Mouse (Mus musculus): ENCODE measurements around the gene Arhgap8. TPM values are rescaled to one million over a fixed set of nuclear protein-coding genes. Genes with fewer than 3 reads are reported as not detected.
"Not testable (repeated sequence)": the region's sequence is repeated elsewhere in the genome, so short reads cannot be mapped to it uniquely, and the experiment has no call there.

The Arhgap8 gene
- polyA plus RNA-seq, 1 experiment: not detected

- WGBS: 80% methylated on average over 4 of the region's 4 CpGs
- Histone ChIP-seq H3K4me1 (ENCODE audit: control insufficient read depth, insufficient read depth, low read length) (no peaks in the 10 kb centered on the region), H3K4me3 (replicated peaks; ENCODE audit: control insufficient read depth, low read depth, low read length) (no peak overlapping the region), H3K27ac (ENCODE audit: control insufficient read depth, insufficient read depth, low read depth, low read length, poor library complexity) (no peak overlapping the region)
- TF ChIP-seq POLR2A (IDR thresholded peaks at IDR 0.05; ENCODE audit: borderline replicate concordance, control insufficient read depth, low read depth, low read length) (no peak), CTCF (IDR thresholded peaks at IDR 0.05; ENCODE audit: control insufficient read depth, insufficient read depth, low read length) (no peak)
These were observed 26.0 kb downstream of the Arhgap8 start for GRCm38 (mm10) chr15:84745831-84746230.

- WGBS: 31% methylated on average over 3 of the region's 3 CpGs
- TF ChIP-seq CTCF (IDR thresholded peaks at IDR 0.05; ENCODE audit: control insufficient read depth, insufficient read depth, low read length): peak; percentile 85
- TF ChIP-seq POLR2A (IDR thresholded peaks at IDR 0.05; ENCODE audit: borderline replicate concordance, control insufficient read depth, low read depth, low read length): no peak
- no peak overlapping the region for H3K4me3 ChIP-seq (replicated peaks; ENCODE audit: control insufficient read depth, low read depth, low read length)
- no peak overlapping the region for H3K27ac ChIP-seq (ENCODE audit: control insufficient read depth, insufficient read depth, low read depth, low read length, poor library complexity)
- H3K4me1 ChIP-seq (ENCODE audit: control insufficient read depth, insufficient read depth, low read length): no peaks in the 10 kb centered on the region
These were observed 35.1 kb downstream of the Arhgap8 start for GRCm38 (mm10) chr15:84754987-84755386.

DNA sequence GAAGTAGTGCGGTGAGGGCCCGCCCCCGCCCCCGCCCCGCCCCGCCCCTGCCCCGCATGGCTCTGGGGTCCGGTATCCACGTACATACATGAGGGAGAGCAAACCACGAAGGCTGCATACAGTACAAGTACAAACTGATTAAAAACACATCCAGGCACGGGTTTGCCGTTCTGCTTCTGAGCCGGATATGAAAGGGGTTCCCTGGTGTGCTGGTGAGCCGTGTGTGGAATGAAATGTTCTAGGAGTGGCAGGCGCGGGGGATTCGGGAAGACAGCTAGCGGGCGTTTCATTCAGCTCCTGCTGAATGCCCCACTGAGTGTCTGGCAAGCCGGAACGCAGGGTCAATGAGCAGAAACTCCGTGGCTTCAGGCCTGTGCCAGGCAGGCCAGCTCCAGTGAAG lies 36.6 kb downstream of the Arhgap8 start:
- Histone ChIP-seq H3K4me3 (replicated peaks; ENCODE audit: control insufficient read depth, low read depth, low read length) (no peak overlapping the region), H3K27ac (ENCODE audit: control insufficient read depth, insufficient read depth, low read depth, low read length, poor library complexity) (no peak overlapping the region), H3K4me1 (ENCODE audit: control insufficient read depth, insufficient read depth, low read length) (no peaks in the 10 kb centered on the region)
- TF ChIP-seq POLR2A (IDR thresholded peaks at IDR 0.05; ENCODE audit: borderline replicate concordance, control insufficient read depth, low read depth, low read length): no peak
- no peak for TF ChIP-seq CTCF (IDR thresholded peaks at IDR 0.05; ENCODE audit: control insufficient read depth, insufficient read depth, low read length)
- WGBS: 21% methylated on average over 22 of the region's 22 CpGs

DNA sequence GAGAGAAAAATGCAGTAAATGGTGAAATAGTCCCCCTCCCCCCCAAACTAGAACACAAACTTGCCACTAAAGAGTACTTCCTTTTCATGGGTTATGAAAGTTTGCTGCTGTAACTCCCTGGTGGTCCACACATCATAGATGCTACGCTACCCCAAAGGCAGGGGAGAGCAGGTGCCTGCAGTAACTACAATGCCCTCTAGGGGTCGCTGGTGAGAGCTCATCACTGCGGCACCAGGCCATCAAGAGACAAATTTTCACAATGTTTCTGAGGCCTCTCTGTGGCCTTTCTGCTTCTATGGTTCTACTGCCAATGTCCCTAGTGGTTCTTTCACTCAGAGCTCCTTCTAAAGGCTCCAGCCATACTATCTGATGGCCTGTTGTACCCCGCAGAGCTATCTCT lies 38.6 kb downstream of the Arhgap8 start:
- WGBS: 36% methylated on average over 4 of the region's 4 CpGs
- Histone ChIP-seq H3K4me3 (replicated peaks; ENCODE audit: control insufficient read depth, low read depth, low read length) (no peak overlapping the region), H3K27ac (ENCODE audit: control insufficient read depth, insufficient read depth, low read depth, low read length, poor library complexity) (no peak overlapping the region), H3K4me1 (ENCODE audit: control insufficient read depth, insufficient read depth, low read length) (no peaks in the 10 kb centered on the region)
- TF ChIP-seq POLR2A (IDR thresholded peaks at IDR 0.05; ENCODE audit: borderline replicate concordance, control insufficient read depth, low read depth, low read length): no peak
- peak; percentile 77 for TF ChIP-seq CTCF (IDR thresholded peaks at IDR 0.05; ENCODE audit: control insufficient read depth, insufficient read depth, low read length)

DNA sequence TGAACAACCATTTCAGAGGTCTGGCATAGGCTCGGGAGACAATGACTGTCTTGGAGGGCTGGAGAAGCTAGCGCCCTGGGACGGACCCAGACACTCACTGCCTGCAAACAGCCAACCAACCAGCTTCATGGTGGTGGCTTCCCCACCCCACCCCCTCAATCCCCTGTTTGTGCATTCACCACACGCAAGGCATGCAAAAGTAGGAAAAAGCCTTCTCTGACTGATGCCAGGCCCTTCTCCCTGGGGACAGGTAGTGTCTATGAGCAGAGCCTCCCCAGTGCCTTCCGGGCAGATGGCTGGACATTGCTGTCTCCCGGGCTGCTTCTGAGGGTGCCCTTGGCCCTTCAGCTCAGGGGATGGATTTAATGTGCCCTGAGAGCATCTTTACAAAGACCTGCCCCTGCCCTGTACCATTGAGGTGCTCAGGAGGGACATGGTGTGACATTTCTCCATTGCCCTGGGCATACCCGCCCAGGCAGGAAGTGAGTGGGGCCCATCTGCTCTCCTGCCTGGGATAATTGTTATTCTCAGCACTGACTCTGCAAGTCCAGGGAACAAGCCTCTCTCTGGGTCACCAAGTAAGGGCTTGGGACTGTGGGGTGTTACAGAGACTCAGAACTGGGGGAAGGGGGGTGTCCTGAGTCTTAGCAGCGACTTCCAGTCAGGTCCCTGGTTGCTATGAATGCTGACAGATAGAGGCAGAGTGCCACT lies 43.0 kb downstream of the Arhgap8 start:
- Histone ChIP-seq H3K4me1 (ENCODE audit: control insufficient read depth, insufficient read depth, low read length) (no peaks in the 10 kb centered on the region), H3K4me3 (replicated peaks; ENCODE audit: control insufficient read depth, low read depth, low read length) (no peak overlapping the region), H3K27ac (ENCODE audit: control insufficient read depth, insufficient read depth, low read depth, low read length, poor library complexity) (no peak overlapping the region)
- WGBS: 70% methylated on average over 8 of the region's 8 CpGs
- TF ChIP-seq POLR2A (IDR thresholded peaks at IDR 0.05; ENCODE audit: borderline replicate concordance, control insufficient read depth, low read depth, low read length) (no peak), CTCF (IDR thresholded peaks at IDR 0.05; ENCODE audit: control insufficient read depth, insufficient read depth, low read length) (no peak)

- no peak overlapping the region for H3K4me3 ChIP-seq (replicated peaks; ENCODE audit: control insufficient read depth, low read depth, low read length)
- H3K27ac ChIP-seq (ENCODE audit: control insufficient read depth, insufficient read depth, low read depth, low read length, poor library complexity): no peak overlapping the region
- no peaks in the 10 kb centered on the region for H3K4me1 ChIP-seq (ENCODE audit: control insufficient read depth, insufficient read depth, low read length)
- TF ChIP-seq POLR2A (IDR thresholded peaks at IDR 0.05; ENCODE audit: borderline replicate concordance, control insufficient read depth, low read depth, low read length) (no peak), CTCF (IDR thresholded peaks at IDR 0.05; ENCODE audit: control insufficient read depth, insufficient read depth, low read length) (no peak)
- WGBS: 62% methylated on average over 7 of the region's 7 CpGs
These were observed 43.6 kb downstream of the Arhgap8 start for GRCm38 (mm10) chr15:84763423-84763812.

DNA sequence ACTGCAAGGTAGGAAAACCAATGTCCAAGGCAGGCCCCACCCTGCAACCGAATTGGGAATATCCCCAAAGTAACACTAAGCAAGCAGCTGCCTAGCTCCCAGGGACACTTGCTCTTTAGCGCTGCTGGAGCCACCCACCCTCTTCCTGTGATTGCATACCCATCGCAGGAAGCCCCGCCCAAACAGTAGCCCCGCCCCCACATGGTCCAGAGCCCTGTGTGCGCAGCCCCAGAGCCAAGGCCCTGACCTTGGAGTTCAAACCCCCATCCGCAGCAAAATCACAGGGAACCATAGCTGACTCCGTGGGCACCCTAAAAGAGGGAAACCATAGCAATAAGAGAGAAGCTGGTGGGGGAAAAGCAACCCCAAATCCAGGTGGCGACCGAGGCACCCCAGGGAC lies 46.8 kb downstream of the Arhgap8 start:
- Histone ChIP-seq H3K27ac (ENCODE audit: control insufficient read depth, insufficient read depth, low read depth, low read length, poor library complexity) (no peak overlapping the region), H3K4me3 (replicated peaks; ENCODE audit: control insufficient read depth, low read depth, low read length) (no peak overlapping the region), H3K4me1 (ENCODE audit: control insufficient read depth, insufficient read depth, low read length) (no peaks in the 10 kb centered on the region)
- TF ChIP-seq POLR2A (IDR thresholded peaks at IDR 0.05; ENCODE audit: borderline replicate concordance, control insufficient read depth, low read depth, low read length): no peak
- no peak for TF ChIP-seq CTCF (IDR thresholded peaks at IDR 0.05; ENCODE audit: control insufficient read depth, insufficient read depth, low read length)
- WGBS: 51% methylated on average over 10 of the region's 10 CpGs

- not testable (repeated sequence) for H3K4me1 ChIP-seq (ENCODE audit: control insufficient read depth, insufficient read depth, low read length); H3K4me3 ChIP-seq (replicated peaks; ENCODE audit: control insufficient read depth, low read depth, low read length); H3K27ac ChIP-seq (ENCODE audit: control insufficient read depth, insufficient read depth, low read depth, low read length, poor library complexity)
- 84% methylated on average over 4 of the region's 4 CpGs for WGBS
These were observed 48.7 kb downstream of the Arhgap8 start for GRCm38 (mm10) chr15:84768531-84768930.
